21 mouse cellular contexts compared by ENCODE assay signal in genomic region chr3:32687156-32687555, GRCm38 (mm10). TPM values are rescaled to one million over a fixed set of nuclear protein-coding genes. Genes with fewer than 3 reads are reported as not detected.
DNase-seq lines count a peak whose midpoint lies in the region; ATAC-seq and TF ChIP-seq lines count a peak whose summit lies in the region.
"Had no signal": no experiment of that assay in that cellular context is flagged by ENCODE, and none has a peak within 500 bp of the region (broad histone marks: within the 10 kb centered on the region; RNA-seq: fewer than 3 reads in every experiment).

No protein-coding gene starts in this region.

- no peak overlapping the region for H3K9ac ChIP-seq in intestine, postnatal 0 days (ENCODE audit: low read depth, low read length)
- H3K9ac ChIP-seq in intestine, embryonic 16.5 days (ENCODE audit: low read depth, low read length): no peak overlapping the region
- no peak overlapping the region for H3K9ac ChIP-seq in lung, postnatal 0 days (replicated peaks; ENCODE audit: low read depth)
- H3K9ac ChIP-seq in MEL (ENCODE audit: control insufficient read depth, low read depth, low read length, poor library complexity, severe bottlenecking): no peak overlapping the region
- no peak overlapping the region for H3K9ac ChIP-seq in stomach, postnatal 0 days (ENCODE audit: low read length)
- H3K9ac ChIP-seq: embryonic facial prominence, embryonic 15.5 days; heart, embryonic 15.5 days; limb, embryonic 12.5 days; liver, embryonic 12.5 days had no signal

- H3K4me3 ChIP-seq in intestine, postnatal 0 days (ENCODE audit: low read depth, low read length): no peak overlapping the region
- no peak overlapping the region for H3K4me3 ChIP-seq in intestine, embryonic 16.5 days (ENCODE audit: low read length)
- H3K4me3 ChIP-seq in lung, postnatal 0 days (ENCODE audit: low read depth, low read length): no peak overlapping the region
- H3K4me3 ChIP-seq in MEL (ENCODE audit: control insufficient read depth in 1 of 2, insufficient read depth in 1 of 2, low read depth in 2 of 2, low read length in 2 of 2): no peak overlapping the region
- no peak overlapping the region for H3K4me3 ChIP-seq in stomach, postnatal 0 days (ENCODE audit: low read depth, low read length)
- H3K4me3 ChIP-seq: embryonic facial prominence, embryonic 15.5 days; heart, embryonic 15.5 days; hindbrain, embryonic 10.5 days; limb, embryonic 12.5 days; liver, embryonic 12.5 days had no signal

- peak; percentile 40 for TF ChIP-seq CTCF in intestine, postnatal 0 days (IDR thresholded peaks at IDR 0.05; ENCODE audit: low read depth)
- peak; percentile 36 for TF ChIP-seq CTCF in lung, postnatal 0 days (IDR thresholded peaks at IDR 0.05)
- TF ChIP-seq CTCF in MEL (IDR thresholded peaks at IDR 0.05 in 2 of 3, conservative IDR thresholded peaks at IDR 0.05 in 1 of 3; ENCODE audit: control insufficient read depth in 1 of 3, insufficient read depth in 1 of 3, low read depth in 2 of 3, low read length in 3 of 3, poor library complexity in 1 of 3, severe bottlenecking in 1 of 3): no peak
- TF ChIP-seq CTCF in stomach, postnatal 0 days (IDR thresholded peaks at IDR 0.05; ENCODE audit: low read depth): peak; percentile 50

- H3K9me3 ChIP-seq in intestine, postnatal 0 days (ENCODE audit: control insufficient read depth): no peaks in the 10 kb centered on the region
- no peaks in the 10 kb centered on the region for H3K9me3 ChIP-seq in intestine, embryonic 16.5 days (ENCODE audit: control insufficient read depth, low read length)
- H3K9me3 ChIP-seq in lung, postnatal 0 days (ENCODE audit: low read length): no peaks in the 10 kb centered on the region
- no peaks in the 10 kb centered on the region for H3K9me3 ChIP-seq in MEL (replicated peaks; ENCODE audit: insufficient read depth, low read length)
- no peaks in the 10 kb centered on the region for H3K9me3 ChIP-seq in stomach, postnatal 0 days (ENCODE audit: control insufficient read depth, low read length)
- H3K9me3 ChIP-seq: embryonic facial prominence, embryonic 15.5 days; heart, embryonic 15.5 days; hindbrain, embryonic 10.5 days; limb, embryonic 12.5 days; liver, embryonic 12.5 days had no signal

- H3K36me3 ChIP-seq in intestine, postnatal 0 days (ENCODE audit: control insufficient read depth, insufficient read depth): no peaks in the 10 kb centered on the region
- no peaks in the 10 kb centered on the region for H3K36me3 ChIP-seq in intestine, embryonic 16.5 days (ENCODE audit: control insufficient read depth, insufficient read depth, low read length)
- no peaks in the 10 kb centered on the region for H3K36me3 ChIP-seq in lung, postnatal 0 days (ENCODE audit: insufficient read depth, low read length)
- peaks cover 0 to 36% of the 10 kb centered on the region in 2 experiments; a peak in 2 of 4 replicates for H3K36me3 ChIP-seq in MEL (ENCODE audit: control insufficient read depth in 1 of 2, insufficient read depth in 2 of 2, low read length in 2 of 2)
- no peaks in the 10 kb centered on the region for H3K36me3 ChIP-seq in stomach, postnatal 0 days (ENCODE audit: control insufficient read depth, insufficient read depth, low read length)
- H3K36me3 ChIP-seq: embryonic facial prominence, embryonic 15.5 days; heart, embryonic 15.5 days; hindbrain, embryonic 10.5 days; limb, embryonic 12.5 days; liver, embryonic 12.5 days had no signal

- WGBS in intestine, postnatal 0 days: 60% methylated on average over 4 of the region's 4 CpGs
- 57% methylated on average over 4 of the region's 4 CpGs for WGBS in intestine, embryonic 16.5 days
- 63% methylated on average over 4 of the region's 4 CpGs for WGBS in lung, postnatal 0 days
- 44% methylated on average over 4 of the region's 4 CpGs for WGBS in stomach, postnatal 0 days

- no peak for TF ChIP-seq EP300 in lung, postnatal 0 days (IDR thresholded peaks at IDR 0.05)
- no peak for TF ChIP-seq EP300 in MEL (IDR thresholded peaks at IDR 0.05; ENCODE audit: low read depth in 1 of 2, low read length in 2 of 2)
- no peak for TF ChIP-seq EP300 in stomach, postnatal 0 days (optimal IDR thresholded peaks at IDR 0.05)

- intact Hi-C loops in gastrocnemius, postnatal 36 days (cut with DNase I): no loop called here

- H3K4me2 ChIP-seq in intestine, postnatal 0 days (replicated peaks; ENCODE audit: low read depth): no peak overlapping the region
- H3K4me2 ChIP-seq in intestine, embryonic 16.5 days (ENCODE audit: low read depth, low read length): no peak overlapping the region
- H3K4me2 ChIP-seq in lung, postnatal 0 days (replicated peaks; ENCODE audit: low read depth, low read length): no peak overlapping the region
- H3K4me2 ChIP-seq in stomach, postnatal 0 days (replicated peaks; ENCODE audit: low read depth): no peak overlapping the region
- H3K4me2 ChIP-seq: embryonic facial prominence, embryonic 15.5 days; heart, embryonic 15.5 days; limb, embryonic 12.5 days; liver, embryonic 12.5 days had no signal

- H3K27ac ChIP-seq in intestine, postnatal 0 days (ENCODE audit: low read depth, low read length): no peak overlapping the region
- no peak overlapping the region for H3K27ac ChIP-seq in intestine, embryonic 16.5 days (ENCODE audit: low read length)
- H3K27ac ChIP-seq in lung, postnatal 0 days (ENCODE audit: low read length): no peak overlapping the region
- H3K27ac ChIP-seq in MEL (ENCODE audit: control insufficient read depth, low read depth, low read length): no peak overlapping the region
- no peak overlapping the region for H3K27ac ChIP-seq in stomach, postnatal 0 days (replicated peaks)
- H3K27ac ChIP-seq: embryonic facial prominence, embryonic 15.5 days; heart, embryonic 15.5 days; hindbrain, embryonic 10.5 days; limb, embryonic 12.5 days; liver, embryonic 12.5 days; macrophage had no signal

- DNase-seq in lung, postnatal 0 days (ENCODE audit: low spot score): no peak
- DNase-seq in lung, postnatal 4 days: no peak
- DNase-seq in MEL (ENCODE audit: low read depth, low spot score): no peak
- no peak for DNase-seq in stomach, postnatal 0 days (ENCODE audit: low spot score)
- no peak for DNase-seq in gastrocnemius, postnatal 36 days
- DNase-seq: adrenal gland, postnatal 36 days; cerebellum, adult 9-10 months; gastrocnemius, postnatal 10 days; kidney, adult 18-20 months; kidney, postnatal 14 days; lung, adult 2 months; thymus, postnatal 14 days had no signal

- H3K27me3 ChIP-seq in intestine, postnatal 0 days (replicated peaks; ENCODE audit: control insufficient read depth, insufficient read depth, low read length): no peaks in the 10 kb centered on the region
- H3K27me3 ChIP-seq in intestine, embryonic 16.5 days (replicated peaks; ENCODE audit: control insufficient read depth, insufficient read depth, low read length): no peaks in the 10 kb centered on the region
- H3K27me3 ChIP-seq in lung, postnatal 0 days (replicated peaks; ENCODE audit: insufficient read depth, low read length): no peaks in the 10 kb centered on the region
- H3K27me3 ChIP-seq in MEL (ENCODE audit: control insufficient read depth in 1 of 2, insufficient read depth in 2 of 2, low read length in 2 of 2): no peaks in the 10 kb centered on the region
- no peaks in the 10 kb centered on the region for H3K27me3 ChIP-seq in stomach, postnatal 0 days (ENCODE audit: control insufficient read depth, insufficient read depth, low read length)
- H3K27me3 ChIP-seq: embryonic facial prominence, embryonic 15.5 days; heart, embryonic 15.5 days; limb, embryonic 12.5 days had no signal

- H3K79me2 ChIP-seq in MEL (ENCODE audit: control insufficient read depth, insufficient read depth, low read length, poor library complexity): no peaks in the 10 kb centered on the region

- TF ChIP-seq POLR2A in MEL (IDR thresholded peaks at IDR 0.05; ENCODE audit: control insufficient read depth in 1 of 2, insufficient read depth in 1 of 2, low read depth in 1 of 2, low read length in 2 of 2, poor library complexity in 1 of 2): no peak

- ATAC-seq in intestine, postnatal 0 days: no peak
- no peak for ATAC-seq in intestine, embryonic 16.5 days
- no peak for ATAC-seq in lung, postnatal 0 days
- no peak for ATAC-seq in stomach, postnatal 0 days (ENCODE audit: low FRiP score, low TSS enrichment)
- ATAC-seq: forebrain, embryonic 14.5 days had no signal

- peak; percentile 12 for TF ChIP-seq RAD21 in MEL (IDR thresholded peaks at IDR 0.05; ENCODE audit: low read depth, low read length)

- no peaks in the 10 kb centered on the region for H3K4me1 ChIP-seq in intestine, postnatal 0 days (replicated peaks; ENCODE audit: control insufficient read depth, insufficient read depth, low read length)
- no peaks in the 10 kb centered on the region for H3K4me1 ChIP-seq in intestine, embryonic 16.5 days (ENCODE audit: control insufficient read depth, insufficient read depth, low read length)
- H3K4me1 ChIP-seq in lung, postnatal 0 days (ENCODE audit: insufficient read depth, low read depth, low read length): no peaks in the 10 kb centered on the region
- peaks cover 27 to 40% of the 10 kb centered on the region in 2 experiments for H3K4me1 ChIP-seq in MEL (ENCODE audit: control insufficient read depth in 1 of 2, insufficient read depth in 2 of 2, low read length in 2 of 2)
- no peaks in the 10 kb centered on the region for H3K4me1 ChIP-seq in stomach, postnatal 0 days (replicated peaks; ENCODE audit: control insufficient read depth, insufficient read depth)
- H3K4me1 ChIP-seq: embryonic facial prominence, embryonic 15.5 days; hindbrain, embryonic 10.5 days; limb, embryonic 12.5 days had no signal

RNA-seq across cellular contexts. Expression of gene Actl6a, which starts 18.9 kb away (rescaled TPM):
- polyA plus RNA-seq in intestine, postnatal 0 days (2015; fragmentation: Nextera tagmentation; extraction: Ambion mirVana): 47.9 and 49.2 TPM in 2 replicates
- 115 and 130 TPM in 2 replicates for polyA plus RNA-seq in intestine, embryonic 16.5 days (2015; fragmentation: Nextera tagmentation; extraction: Ambion mirVana)
- 78.3 and 79.5 TPM in 2 replicates for polyA plus RNA-seq in lung, postnatal 0 days (2015; fragmentation: Nextera tagmentation; extraction: Ambion mirVana)
- 164 and 175 TPM in 2 replicates for total RNA-seq in MEL (2012; rRNA removed)
- 100 to 1,000 TPM in 1 of 2 experiments, not detected in 1; 129 TPM for polyA plus RNA-seq in MEL (2012; ENCODE audit: insufficient read depth in 1 of 2, insufficient read length in 2 of 2, low read depth in 1 of 2, low replicate concordance in 2 of 2, missing spikeins in 1 of 2)
- polyA plus RNA-seq in stomach, postnatal 0 days (2015; fragmentation: Nextera tagmentation; extraction: Ambion mirVana): 58.0 and 58.6 TPM in 2 replicates
- 10 to 100 TPM; 12.4 to 13.8 TPM for total RNA-seq in gastrocnemius, postnatal 36 days (2021)

RNA-seq across cellular contexts. Expression of gene Ndufb5, which starts 49.6 kb away (rescaled TPM):
- polyA plus RNA-seq in intestine, postnatal 0 days (2015; fragmentation: Nextera tagmentation; extraction: Ambion mirVana): 388 and 406 TPM in 2 replicates
- polyA plus RNA-seq in intestine, embryonic 16.5 days (2015; fragmentation: Nextera tagmentation; extraction: Ambion mirVana): 401 and 405 TPM in 2 replicates
- polyA plus RNA-seq in lung, postnatal 0 days (2015; fragmentation: Nextera tagmentation; extraction: Ambion mirVana): 232 and 259 TPM in 2 replicates
- 232 and 241 TPM in 2 replicates for total RNA-seq in MEL (2012; rRNA removed)
- 100 to 1,000 TPM; 213 to 502 TPM for polyA plus RNA-seq in MEL (2012; ENCODE audit: insufficient read depth in 1 of 2, insufficient read length in 2 of 2, low read depth in 1 of 2, low replicate concordance in 2 of 2, missing spikeins in 1 of 2)
- polyA plus RNA-seq in stomach, postnatal 0 days (2015; fragmentation: Nextera tagmentation; extraction: Ambion mirVana): 322 and 327 TPM in 2 replicates
- total RNA-seq in gastrocnemius, postnatal 36 days (2021): 100 to 1,000 TPM; 610 to 618 TPM

RNA-seq across cellular contexts. Expression of gene Mrpl47, which starts 50.2 kb away (rescaled TPM):
- 27.4 and 31.0 TPM in 2 replicates for polyA plus RNA-seq in intestine, postnatal 0 days (2015; fragmentation: Nextera tagmentation; extraction: Ambion mirVana)
- polyA plus RNA-seq in intestine, embryonic 16.5 days (2015; fragmentation: Nextera tagmentation; extraction: Ambion mirVana): 36.1 and 39.4 TPM in 2 replicates
- polyA plus RNA-seq in lung, postnatal 0 days (2015; fragmentation: Nextera tagmentation; extraction: Ambion mirVana): 15.4 and 16.1 TPM in 2 replicates
- total RNA-seq in MEL (2012; rRNA removed): 61.5 and 70.3 TPM in 2 replicates
- 10 to 100 TPM in 1 of 2 experiments, not detected in 1; 73.1 TPM for polyA plus RNA-seq in MEL (2012; ENCODE audit: insufficient read depth in 1 of 2, insufficient read length in 2 of 2, low read depth in 1 of 2, low replicate concordance in 2 of 2, missing spikeins in 1 of 2)
- polyA plus RNA-seq in stomach, postnatal 0 days (2015; fragmentation: Nextera tagmentation; extraction: Ambion mirVana): 22.3 and 23.7 TPM in 2 replicates
- 10 to 100 TPM; 28.7 to 30.1 TPM for total RNA-seq in gastrocnemius, postnatal 36 days (2021)

Comparison
In these comparisons a context has a peak if more than half of its experiments do, and no peak if none do; other contexts are left out.
1. CTCF ChIP-seq: peak in intestine, postnatal 0 days (single experiment), lung, postnatal 0 days (single experiment) and stomach, postnatal 0 days (single experiment); none in MEL (0 of 3).